Mouse (Mus musculus): ENCODE results near the gene Flii.

The Flii gene

DNA sequence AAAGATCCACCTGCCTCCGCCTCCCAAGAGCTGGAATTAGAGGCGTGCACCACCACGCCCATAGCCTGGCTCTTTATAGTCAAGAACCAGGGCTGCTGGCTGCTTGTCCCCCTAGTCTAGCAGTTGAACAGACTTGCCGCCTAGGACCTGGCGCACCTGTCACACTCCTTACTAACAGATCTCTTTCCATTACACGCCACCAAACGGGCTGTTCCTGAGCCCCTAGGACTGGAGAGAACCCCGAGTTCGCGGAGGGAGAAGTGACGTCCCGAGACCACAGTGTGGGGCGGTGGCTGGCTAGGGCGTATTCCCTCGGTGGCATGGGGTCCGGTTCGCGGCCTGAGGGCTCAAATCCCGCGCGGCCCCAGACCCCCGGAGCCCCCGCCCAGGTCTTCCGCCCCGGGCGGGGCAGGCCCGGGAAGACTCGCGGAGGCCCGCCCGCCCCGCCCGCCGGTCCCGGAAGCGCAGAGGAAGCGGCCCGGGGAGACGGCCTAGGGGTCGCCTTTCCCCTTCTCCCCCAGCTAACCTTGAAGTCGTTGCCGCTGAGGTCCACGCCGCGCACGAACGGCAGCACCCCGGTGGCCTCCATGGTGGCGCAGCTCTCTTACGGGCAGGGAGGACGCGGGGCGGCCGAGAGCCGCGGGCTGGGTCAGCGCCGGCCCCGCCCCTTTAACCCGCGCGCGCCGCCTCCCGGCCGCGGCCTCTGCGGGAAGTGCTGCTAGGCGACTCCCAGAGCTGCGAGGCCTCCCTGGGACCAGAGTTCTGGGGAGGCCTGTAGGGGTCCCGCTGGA is at the start of gene Flii:
Gene Flii (minus strand): TSS at position 663 of the 791 bp plus-strand sequence.
- DNase-seq (ENCODE audit: low spot score in 2 of 2): peak in 1 of 2 experiments; percentile 70

GRCm38 (mm10) chr11:60776107-60776828 is 49.2 kb upstream of the Flii start:
- no peak for DNase-seq (ENCODE audit: low spot score in 2 of 2)

GRCm38 (mm10) chr11:60775578-60775977 is 48.5 kb upstream of the Flii start:
- no peak for DNase-seq (ENCODE audit: low spot score in 2 of 2)

DNA sequence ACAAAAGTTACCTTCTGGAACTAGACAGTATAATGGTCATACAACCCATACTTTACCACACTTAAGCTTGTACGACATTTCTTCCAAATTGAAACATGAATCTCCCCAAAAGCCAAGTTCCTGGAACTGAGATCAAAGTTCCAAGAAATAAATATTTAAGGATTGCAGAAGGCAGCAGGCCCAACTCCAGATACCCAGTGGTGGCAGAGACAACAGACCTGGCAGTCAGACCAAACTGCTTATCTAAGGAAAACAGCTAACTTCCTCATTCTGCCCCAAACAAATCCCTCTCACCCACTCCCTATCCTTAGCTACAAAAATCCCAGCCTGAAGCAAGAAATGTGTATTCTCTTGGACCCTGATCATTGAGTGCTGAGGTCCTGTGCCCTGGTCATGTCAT is 47.8 kb upstream of the Flii start:
- DNase-seq (ENCODE audit: low spot score in 2 of 2): no peak

- DNase-seq (ENCODE audit: low spot score in 2 of 2): no peak
Observed at GRCm38 (mm10) chr11:60774158-60774689, 47.2 kb upstream of the Flii start.

DNA sequence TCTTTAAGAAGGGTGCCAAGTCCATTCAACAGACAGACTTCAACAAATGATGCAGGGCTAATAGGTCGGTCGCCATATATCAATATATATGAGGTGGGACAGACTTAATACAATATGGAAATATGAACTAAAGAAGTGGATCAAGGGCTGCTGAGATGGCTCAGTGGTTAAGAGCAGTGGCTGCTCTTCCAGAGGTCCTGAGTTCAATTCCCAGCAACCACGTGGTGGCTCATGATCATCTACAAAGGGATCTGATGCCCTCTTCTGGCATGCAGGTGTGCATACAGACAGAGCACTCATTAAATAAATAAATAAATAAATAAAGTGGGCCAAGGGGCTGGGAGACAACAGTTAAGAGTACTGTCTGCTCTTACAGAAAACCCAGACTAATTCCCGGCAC is 45.1 kb upstream of the Flii start:
- DNase-seq (ENCODE audit: low spot score in 2 of 2): no peak

- DNase-seq (ENCODE audit: low spot score in 2 of 2): no peak
Observed at GRCm38 (mm10) chr11:60770776-60771175, 43.7 kb upstream of the Flii start.

- no peak for DNase-seq (ENCODE audit: low spot score in 2 of 2)
Observed at GRCm38 (mm10) chr11:60769322-60769721, 42.3 kb upstream of the Flii start.

GRCm38 (mm10) chr11:60766969-60767368 is 39.9 kb upstream of the Flii start:
- no peak for DNase-seq (ENCODE audit: low spot score in 2 of 2)

DNA sequence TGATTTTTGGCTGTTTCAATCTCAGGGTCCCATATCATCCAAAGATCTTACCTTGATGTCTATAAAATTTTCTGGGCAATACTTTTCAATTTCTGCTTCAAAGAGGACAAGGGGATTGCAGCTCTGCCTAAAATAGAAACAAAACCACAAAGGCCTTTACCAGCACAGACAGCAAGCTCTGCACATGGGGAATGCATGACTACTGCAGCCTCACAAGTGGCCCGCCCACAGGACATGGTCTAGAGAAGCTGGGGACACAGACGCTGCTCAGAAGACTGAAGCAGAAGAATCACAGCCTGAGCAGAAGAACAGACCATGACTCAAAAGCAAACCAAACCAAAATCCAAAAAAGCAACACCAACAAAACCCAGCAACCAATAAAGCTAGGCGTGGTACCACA is 34.6 kb upstream of the Flii start:
- no peak for DNase-seq (ENCODE audit: low spot score in 2 of 2)

- DNase-seq (ENCODE audit: low spot score in 2 of 2): no peak
Observed at GRCm38 (mm10) chr11:60755570-60755969, 28.5 kb upstream of the Flii start.

DNA sequence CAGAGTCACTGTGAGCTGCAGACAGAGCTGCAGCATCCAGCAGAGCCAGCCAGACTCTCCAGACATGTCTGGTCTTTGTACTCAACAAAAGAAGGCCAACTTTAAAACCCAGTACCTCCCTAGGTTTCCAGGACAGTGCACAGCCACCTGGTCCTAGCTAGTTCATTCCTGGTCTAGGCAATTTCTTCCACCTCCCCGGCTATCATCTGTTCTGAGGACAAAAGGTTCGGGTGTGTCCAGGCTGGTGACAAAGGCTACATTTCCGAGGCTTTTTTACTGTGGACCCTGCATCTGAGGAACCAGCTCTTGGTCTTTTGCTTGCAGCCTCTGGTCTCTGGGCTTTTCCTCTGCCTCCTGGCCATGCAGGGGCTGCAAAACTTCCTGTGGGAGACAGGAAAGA is 13.3 kb upstream of the Flii start:
- DNase-seq (ENCODE audit: low spot score in 2 of 2): no peak

- DNase-seq (ENCODE audit: low spot score in 2 of 2): no peak
Observed at GRCm38 (mm10) chr11:60737450-60737849, 10.4 kb upstream of the Flii start.

DNA sequence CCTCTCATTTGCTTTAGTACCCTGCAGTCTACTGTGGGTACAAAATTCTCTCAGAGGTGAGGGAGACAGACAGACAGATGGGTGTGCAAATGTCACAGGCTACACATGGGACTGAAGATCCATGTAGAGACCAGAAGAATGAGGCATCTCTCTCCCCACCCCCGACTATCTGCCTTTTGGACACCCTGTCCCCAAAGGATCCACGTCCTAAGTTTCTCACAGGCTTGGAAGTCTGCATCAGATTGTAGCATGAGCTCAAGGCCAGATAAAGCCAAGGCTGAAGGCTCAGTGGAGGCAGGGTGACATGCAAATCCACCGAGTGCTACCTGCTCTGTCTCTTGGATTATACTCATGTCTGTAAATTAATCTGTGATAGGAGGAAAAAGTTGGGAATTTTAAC is 9.4 kb upstream of the Flii start:
- DNase-seq (ENCODE audit: low spot score in 2 of 2): no peak

DNA sequence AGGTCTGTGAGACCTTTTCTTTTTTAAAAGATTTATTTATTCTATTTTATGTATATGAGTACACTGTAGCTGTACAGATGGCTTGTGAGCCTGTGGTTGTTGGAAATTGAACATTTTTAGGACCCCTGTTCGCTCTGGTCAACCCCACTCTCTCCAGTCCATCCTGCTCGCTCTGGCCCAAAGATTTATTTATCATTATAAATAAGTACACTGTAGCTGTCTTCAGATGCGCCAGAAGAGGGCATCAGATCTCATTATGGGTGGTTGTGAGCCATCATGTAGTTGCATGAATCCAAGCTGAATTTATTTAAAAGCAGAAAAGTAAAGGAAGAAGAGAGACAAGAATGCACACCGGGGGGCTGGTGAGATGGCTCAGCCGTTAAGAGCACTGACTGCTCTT is 8.1 kb upstream of the Flii start:
- no peak for DNase-seq (ENCODE audit: low spot score in 2 of 2)

DNA sequence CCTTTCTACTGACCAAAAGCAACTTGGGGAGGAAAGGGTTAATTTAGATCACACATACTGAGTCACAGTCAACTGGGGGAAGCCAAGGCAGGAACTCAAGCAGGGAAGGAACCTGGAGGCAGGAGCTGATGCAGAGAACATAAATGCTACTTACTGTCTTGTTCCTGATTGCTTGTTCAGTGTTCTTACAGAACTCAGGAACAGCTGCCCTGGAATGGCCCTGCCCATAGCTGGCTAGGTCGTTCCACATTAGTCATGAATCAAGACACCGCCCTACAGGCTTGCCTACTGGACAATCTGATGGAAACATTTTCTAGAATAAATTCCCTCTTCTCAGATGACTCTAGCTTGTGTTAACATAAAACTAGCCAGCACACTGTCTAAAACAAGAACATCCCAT is 7.1 kb upstream of the Flii start:
- no peak for DNase-seq (ENCODE audit: low spot score in 2 of 2)

DNA sequence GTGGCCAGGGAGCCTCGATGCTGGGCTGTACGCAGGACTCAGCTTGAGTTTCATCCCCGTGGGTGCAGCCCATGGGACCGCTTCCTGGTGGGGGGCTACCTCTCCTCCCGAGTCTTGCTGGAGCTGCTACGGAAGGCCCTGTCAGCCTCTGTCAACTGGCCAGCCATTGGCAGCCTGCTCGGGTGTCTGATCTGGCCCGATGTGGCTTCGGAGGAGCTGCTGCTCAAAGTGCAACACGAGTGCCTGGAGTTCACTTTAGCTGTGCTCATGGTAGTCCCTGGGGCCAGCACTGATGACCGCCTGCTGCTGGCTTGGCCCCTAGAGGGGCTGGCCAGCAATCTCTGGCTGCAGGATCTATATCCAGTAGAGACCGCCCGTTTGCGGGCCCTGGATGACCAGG is 4.2 kb upstream of the Flii start:
- DNase-seq (ENCODE audit: low spot score in 2 of 2): no peak

DNA sequence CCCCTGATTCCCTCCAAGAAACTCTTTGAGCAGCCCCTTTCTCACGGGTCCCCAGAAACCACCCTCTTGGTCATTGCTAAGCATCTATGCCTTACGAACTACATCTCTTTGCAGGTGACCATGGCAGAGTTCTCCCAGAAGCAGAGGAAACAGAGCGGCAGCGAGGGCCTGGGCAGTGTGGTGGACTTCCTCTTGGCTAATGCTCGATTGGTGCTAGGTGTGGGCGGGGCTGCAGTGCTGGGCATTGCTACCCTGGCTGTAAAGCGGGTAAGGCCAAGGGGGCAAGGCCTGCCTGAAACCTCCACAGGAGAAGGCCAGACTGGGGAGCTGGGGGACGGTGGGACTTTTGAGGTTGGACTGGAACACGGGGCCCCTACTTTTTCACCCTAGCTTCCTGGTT is 3.1 kb upstream of the Flii start:
- DNase-seq (ENCODE audit: low spot score in 2 of 2): peak in 1 of 2 experiments; percentile 8

DNA sequence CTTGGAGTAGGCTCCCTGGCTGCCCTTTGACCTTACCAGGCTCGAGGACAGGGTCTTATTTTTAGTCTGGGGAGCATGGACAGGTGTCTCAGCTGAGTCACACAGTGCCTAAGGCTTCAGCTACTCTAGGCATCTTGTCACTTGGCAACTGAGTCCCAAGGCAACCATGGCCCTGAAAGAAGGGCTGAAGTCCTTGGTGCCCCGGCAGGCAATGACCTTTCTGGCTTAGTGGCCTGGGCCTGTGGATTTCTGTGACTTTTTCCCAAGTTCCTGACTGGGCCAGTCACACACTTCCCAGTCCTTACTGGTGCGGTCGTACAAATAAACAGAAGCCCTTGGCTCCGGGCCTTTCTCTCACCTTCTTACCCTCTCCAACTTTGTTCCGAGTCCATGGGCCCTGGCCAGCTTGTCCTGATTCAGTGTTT is 2.2 kb upstream of the Flii start:
- peak in 1 of 2 experiments; percentile 2 for DNase-seq (ENCODE audit: low spot score in 2 of 2)

DNA sequence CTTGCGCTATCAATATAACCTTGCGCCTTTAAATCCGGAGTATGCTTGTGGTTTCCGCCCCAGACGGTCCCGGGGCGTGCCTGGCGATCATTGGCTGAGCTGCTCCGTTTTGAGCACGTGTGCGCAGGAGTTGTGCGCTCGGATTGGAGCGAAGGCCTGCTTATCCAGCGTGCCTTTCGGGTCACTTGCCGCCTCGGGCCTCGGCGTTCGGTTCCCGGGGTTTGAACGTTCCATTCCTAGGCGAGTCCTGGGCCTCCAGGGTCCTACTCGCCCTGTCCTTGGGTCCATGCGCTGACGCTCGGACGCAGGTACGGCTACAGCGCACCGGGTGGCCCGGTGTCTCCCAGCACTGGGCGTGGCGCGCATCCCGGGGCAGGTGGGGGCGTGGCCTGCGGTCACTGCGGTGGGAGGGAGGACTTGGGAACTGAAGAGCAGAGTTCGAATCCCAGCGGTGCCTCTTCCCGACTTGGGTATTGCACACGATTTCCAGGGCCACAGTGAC is 1.2 kb upstream of the Flii start, which contains the start of gene Mief2:
Gene Mief2 (plus strand): TSS at position 139 of the 502 bp plus-strand sequence.
- DNase-seq (ENCODE audit: low spot score in 2 of 2): peak; percentile 85 to 94

- DNase-seq (ENCODE audit: low spot score in 2 of 2): no peak
Observed at GRCm38 (mm10) chr11:60727392-60728140, 503 bp upstream of the Flii start.

GRCm38 (mm10) chr11:60719263-60719662 is 7.8 kb downstream of the Flii start:
- no peak for DNase-seq (ENCODE audit: low spot score in 2 of 2)
